Mouse (Mus musculus) CD4-positive, CD25-positive, alpha-beta regulatory T cell, adult 2 months (primary cell): ENCODE data around the gene Acvr1c.
A peak's percentile ranks its signal among the peaks of the same experiment; 100 is the strongest.

Experiments used
- DNase-seq: peaks from one replicate; pipeline ENCODE4 v3.0.0-alpha.2; 2012; ENCODE audit warnings: low read depth, low spot score

Acvr1c gene

DNA sequence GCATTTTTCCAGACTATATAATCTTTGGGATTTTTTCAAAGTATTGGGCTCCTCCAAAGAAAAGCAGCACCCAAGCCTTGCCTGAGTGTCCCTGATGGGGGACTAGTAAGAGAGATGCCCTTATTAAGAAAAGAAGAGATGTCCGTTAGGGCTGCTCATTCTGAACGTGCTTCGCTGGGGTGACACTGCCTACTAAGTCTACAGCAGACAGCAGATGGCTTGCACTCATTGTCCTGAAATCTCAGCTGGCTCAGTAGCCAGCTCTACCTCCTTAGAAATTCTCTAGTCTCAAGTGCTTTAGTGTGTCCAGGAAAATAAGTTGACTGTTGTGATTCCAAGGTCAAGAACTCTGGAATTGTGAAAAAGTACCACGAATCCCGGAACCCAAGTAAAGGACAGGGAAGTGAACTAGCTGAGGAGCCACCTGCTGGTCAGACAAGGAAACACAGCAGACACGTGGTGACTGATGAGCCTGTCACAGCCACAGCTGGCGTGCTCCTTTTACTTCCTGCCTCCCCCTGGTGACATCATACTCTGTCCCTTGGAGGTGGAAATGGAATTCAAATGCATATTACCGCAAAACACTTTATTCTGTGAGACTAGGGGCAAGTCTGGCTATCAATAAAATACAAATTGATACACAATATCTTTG is 75.3 kb downstream of the Acvr1c start:
- DNase-seq = peak; percentile 89

DNA sequence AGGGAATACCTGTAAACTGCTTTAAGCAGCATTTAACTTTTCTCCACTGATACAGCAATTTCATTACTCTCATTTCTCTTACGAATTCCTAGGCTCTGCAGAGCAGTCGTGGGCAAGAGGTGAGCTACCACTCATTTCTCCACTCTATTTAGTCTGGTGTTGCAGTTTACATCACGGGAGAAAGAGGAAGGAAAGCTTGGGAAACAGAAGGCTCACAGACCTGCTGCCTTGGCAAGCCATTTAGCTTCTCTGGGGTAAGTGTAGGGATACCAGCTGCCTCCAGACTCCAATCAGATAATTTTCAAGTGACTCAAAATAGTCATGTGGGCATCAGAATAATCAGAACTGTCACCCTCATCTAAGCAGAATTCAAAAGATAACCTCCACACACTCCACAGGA is 76.6 kb downstream of the Acvr1c start:
- no peak for DNase-seq

DNA sequence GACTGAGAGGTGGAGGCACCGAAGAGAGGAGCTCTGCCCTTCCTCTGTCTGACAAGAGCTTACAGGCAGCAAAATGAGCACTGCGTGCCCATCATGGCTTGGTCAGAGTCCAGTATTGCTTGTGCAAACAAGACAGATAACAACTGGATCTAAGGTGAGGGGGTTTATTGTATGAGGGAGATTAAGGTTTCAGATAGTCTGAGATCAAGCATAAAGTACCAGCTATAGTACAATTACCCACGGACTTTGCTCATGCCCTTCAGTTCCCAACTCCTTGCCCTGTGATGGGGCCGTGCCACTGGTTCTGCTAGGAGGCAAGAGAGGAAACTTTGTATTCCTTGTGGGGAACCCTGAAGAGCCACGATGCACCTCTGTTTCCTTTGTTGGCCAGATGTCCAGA is 78.5 kb downstream of the Acvr1c start:
- no peak for DNase-seq

DNA sequence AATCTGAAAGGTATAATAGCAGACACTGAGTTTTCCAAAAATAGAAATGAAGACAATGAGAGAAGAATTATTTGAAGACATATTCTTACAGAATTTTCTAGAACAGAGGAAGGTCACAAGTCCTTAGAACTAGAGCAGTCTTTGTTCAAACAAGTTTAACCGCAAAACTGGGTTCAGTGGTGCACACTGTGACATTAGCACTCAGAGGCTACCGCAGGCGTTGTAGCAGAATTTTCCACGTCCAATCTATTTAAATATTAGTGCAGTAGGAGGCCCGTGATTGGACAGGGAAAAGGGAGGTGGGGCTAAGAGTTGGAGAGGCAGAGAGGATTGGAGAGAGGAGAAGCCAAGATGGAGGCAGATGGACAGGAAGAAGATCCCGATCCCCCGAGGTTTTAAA is 81.2 kb downstream of the Acvr1c start:
- peak; percentile 13 for DNase-seq

DNA sequence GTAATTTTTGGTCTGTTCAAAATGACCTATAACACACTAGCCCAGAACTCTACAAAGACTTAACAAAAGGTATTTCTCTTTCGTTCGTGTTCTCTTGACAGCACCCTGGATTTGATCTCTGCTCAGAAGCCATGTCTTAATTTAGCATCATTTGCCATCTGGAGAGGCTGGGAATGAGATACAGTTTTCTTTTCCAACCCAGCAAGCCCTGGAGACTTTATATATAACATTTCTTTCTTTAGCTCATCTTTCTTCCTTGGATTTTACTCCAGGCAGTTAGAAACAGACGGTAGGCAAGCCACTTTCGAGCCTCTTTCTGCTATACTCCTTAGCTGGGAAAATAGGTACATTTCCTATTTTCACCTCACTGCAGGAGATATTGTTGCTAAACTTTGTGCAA is 117.1 kb downstream of the Acvr1c start:
- DNase-seq = no peak

DNA sequence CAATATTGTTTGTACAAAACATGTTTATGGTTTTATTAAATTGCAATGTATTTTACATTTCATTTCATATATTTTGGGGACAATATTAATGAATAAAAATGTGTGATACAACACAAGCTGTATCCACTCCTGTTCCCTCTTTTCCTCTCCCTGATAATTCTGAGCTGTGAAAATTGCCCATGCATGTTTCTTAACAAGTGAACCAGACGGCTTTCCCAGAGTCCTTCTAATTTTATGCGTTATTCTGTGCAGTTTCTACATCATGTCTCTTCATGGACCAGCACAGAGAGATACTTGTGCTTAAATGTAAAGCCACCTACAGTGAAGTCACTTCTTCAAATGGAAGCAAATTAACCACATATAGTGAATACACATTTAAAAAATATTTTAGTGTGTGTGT is 120.2 kb downstream of the Acvr1c start:
- no peak for DNase-seq
